Mouse (Mus musculus) small intestine, adult 2 months (tissue): ENCODE measurements around the gene Klf1. TPM values are rescaled to one million over a fixed set of nuclear protein-coding genes. Genes with fewer than 3 reads are reported as not detected.

ENCODE experiments used
- H3K27ac ChIP-seq: fragments of 200-500 bp; 2 replicates; pipeline ENCODE4 v1.5.1; 2012; ENCODE audit warnings: low read depth, low read length, control low read depth, inconsistent platforms; ENCODE audit not compliant: insufficient read depth
- H3K27me3 ChIP-seq: fragments of 200-500 bp; 2 replicates; pipeline ENCODE4 v1.6.1; 2012; ENCODE audit warnings: mild to moderate bottlenecking, moderate library complexity, low read length, inconsistent platforms; ENCODE audit not compliant: control insufficient read depth, insufficient read depth
- H3K36me3 ChIP-seq: fragments of 200-500 bp; 2 replicates; pipeline ENCODE4 v1.6.1; 2012; ENCODE audit warnings: mild to moderate bottlenecking, low read length, control low read depth, inconsistent platforms; ENCODE audit not compliant: control insufficient read depth, insufficient read depth
- H3K4me1 ChIP-seq: fragments of 200-500 bp; 2 replicates; pipeline ENCODE4 v1.6.1; 2012; ENCODE audit warnings: low read length, inconsistent platforms, mixed read lengths; ENCODE audit not compliant: control insufficient read depth, insufficient read depth, insufficient read length
- H3K4me3 ChIP-seq: fragments of 200-500 bp; 2 replicates; pipeline ENCODE4 v1.5.1; 2012; ENCODE audit warnings: low read depth, mild to moderate bottlenecking, control low read depth, inconsistent platforms, low read length, moderate library complexity
- CTCF ChIP-seq: fragments of 200-500 bp; IDR thresholded peaks from 2 replicates; pipeline ENCODE4 v1.5.1; 2012; ENCODE audit warnings: low read depth, mild to moderate bottlenecking, control low read depth, inconsistent platforms, low read length, moderate library complexity, mixed read lengths; ENCODE audit not compliant: insufficient replicate concordance, insufficient read length; ENCODE audit errors: extremely low read depth
- POLR2A ChIP-seq: fragments of 200-500 bp; IDR thresholded peaks from 2 replicates; pipeline ENCODE4 v1.6.1; 2012; ENCODE audit warnings: low read depth, mild to moderate bottlenecking, control low read depth, inconsistent platforms, low read length, moderate library complexity
- WGBS: fragments of 180-500 bp; shearing (Covaris S2); methylation state at CpG from one replicate; pipeline ENCODE4 v1.1.7; 2018; 5-methylcytosine and 5-hydroxymethylcytosine counted together
- polyA plus RNA-seq: library from polyadenylated mRNA; depleted of rRNA; stranded (reverse); fragments of >200 nt; gene quantifications from 2 replicates; pipeline ENCODE4 v1.2.3, GENCODE M21; 2012

Klf1 gene
- polyA plus RNA-seq, 1 experiment = 0.38 TPM

GRCm38 (mm10) chr8:84874339-84874738 is 27.4 kb upstream of the Klf1 start:
- WGBS = 89% methylated on average over 3 of the region's 3 CpGs

GRCm38 (mm10) chr8:84877297-84878035 is 24.3 kb upstream of the Klf1 start:
- Histone ChIP-seq H3K4me3 (no peak overlapping the region), H3K36me3 (no peaks in the 10 kb centered on the region), H3K27ac (no peak overlapping the region), H3K27me3 (no peaks in the 10 kb centered on the region), H3K4me1 (peaks cover 4% of the 10 kb centered on the region)
- 76% methylated on average over 3 of the region's 3 CpGs for WGBS
- TF ChIP-seq POLR2A (no peak), CTCF (no peak)

More at GRCm38 (mm10) chr8:84874339-84874738, 27.4 kb upstream of the Klf1 start:
- Histone ChIP-seq H3K27ac (no peak overlapping the region), H3K36me3 (no peaks in the 10 kb centered on the region), H3K4me1 (peaks cover 8% of the 10 kb centered on the region), H3K27me3 (no peaks in the 10 kb centered on the region), H3K4me3 (no peak overlapping the region)
- TF ChIP-seq CTCF = no peak
- TF ChIP-seq POLR2A = no peak

DNA sequence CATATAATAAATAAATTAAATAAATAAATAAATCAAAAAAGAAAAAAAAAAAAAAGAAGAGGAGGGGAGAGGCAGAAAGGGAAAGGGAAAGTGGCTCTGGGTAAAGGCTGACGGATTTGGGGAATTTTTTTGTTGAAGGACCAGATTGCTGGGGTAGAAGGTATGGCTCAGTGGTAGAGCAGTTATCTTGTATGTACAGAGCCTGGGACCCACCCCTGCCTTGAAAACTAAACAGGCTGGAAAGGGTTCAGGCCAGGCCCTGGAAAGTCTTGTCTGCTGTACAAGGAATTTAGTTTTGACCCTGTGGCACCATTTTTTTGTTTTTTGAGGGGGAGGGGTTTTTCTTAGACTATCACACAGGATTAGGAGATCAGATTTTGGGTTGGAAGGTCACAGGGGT is 22.8 kb upstream of the Klf1 start:
- WGBS = 74% methylated on average over 1 of the region's 1 CpGs
- TF ChIP-seq CTCF (no peak), POLR2A (no peak)
- Histone ChIP-seq H3K4me1 (no peaks in the 10 kb centered on the region), H3K4me3 (no peak overlapping the region), H3K27ac (no peak overlapping the region), H3K36me3 (no peaks in the 10 kb centered on the region), H3K27me3 (no peaks in the 10 kb centered on the region)

- no peak for TF ChIP-seq CTCF
- TF ChIP-seq POLR2A = no peak
- Histone ChIP-seq H3K27ac (no peak overlapping the region), H3K27me3 (no peaks in the 10 kb centered on the region), H3K4me3 (no peak overlapping the region), H3K36me3 (peaks cover 22% of the 10 kb centered on the region), H3K4me1 (no peaks in the 10 kb centered on the region)
- WGBS = 89% methylated on average over 4 of the region's 4 CpGs
Measured at GRCm38 (mm10) chr8:84884728-84885127, 17.0 kb upstream of the Klf1 start.

DNA sequence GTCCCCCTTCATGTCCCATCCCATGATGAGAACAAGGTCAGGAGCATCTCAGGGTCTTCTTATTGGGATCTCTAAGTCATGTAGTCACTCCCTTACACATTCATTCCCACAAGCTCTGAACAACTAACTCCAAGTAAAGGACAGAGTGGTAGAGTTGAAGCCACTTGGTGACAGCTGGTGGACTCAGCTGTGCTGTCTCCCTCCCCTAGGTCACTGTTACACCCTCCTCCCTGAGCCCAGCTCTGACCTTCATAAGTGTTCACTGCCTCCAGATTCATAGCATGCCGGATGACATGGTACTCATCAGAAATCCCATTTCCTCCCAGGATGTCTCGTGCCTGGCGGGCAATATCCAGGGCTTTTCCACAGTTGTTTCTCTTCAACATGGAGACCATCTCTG is 13.4 kb upstream of the Klf1 start:
- Histone ChIP-seq H3K4me1 (peaks cover 4% of the 10 kb centered on the region; the same call in 1 of the 2 replicates), H3K27ac (no peak overlapping the region), H3K4me3 (no peak overlapping the region), H3K27me3 (no peaks in the 10 kb centered on the region), H3K36me3 (peaks cover 24% of the 10 kb centered on the region)
- WGBS = 93% methylated on average over 3 of the region's 3 CpGs
- TF ChIP-seq POLR2A = no peak
- TF ChIP-seq CTCF = no peak

DNA sequence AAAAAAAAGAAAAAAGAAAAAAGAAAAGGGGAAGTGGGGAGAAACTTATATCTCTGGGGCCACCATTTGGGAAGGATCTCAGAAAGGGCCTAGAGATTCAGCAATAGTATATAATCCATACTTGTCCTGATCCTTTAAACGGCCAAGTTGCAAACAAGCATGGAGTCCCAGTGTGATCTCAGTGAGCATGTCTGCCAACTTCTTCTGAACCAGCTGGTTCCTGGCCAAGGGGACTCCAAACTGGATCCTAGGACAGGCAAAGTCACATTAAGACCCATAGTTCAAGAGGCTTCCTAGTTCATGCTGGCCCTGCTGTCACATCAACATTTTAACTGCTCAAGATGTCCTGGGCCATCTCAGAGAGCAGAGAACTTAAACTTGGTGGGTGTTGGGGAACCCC is 12.6 kb upstream of the Klf1 start:
- Histone ChIP-seq H3K4me1 (peaks cover 4% of the 10 kb centered on the region; the same call in 1 of the 2 replicates), H3K27ac (no peak overlapping the region), H3K36me3 (peaks cover 24% of the 10 kb centered on the region), H3K27me3 (no peaks in the 10 kb centered on the region), H3K4me3 (no peak overlapping the region)
- no peak for TF ChIP-seq POLR2A
- TF ChIP-seq CTCF = no peak
- 79% methylated on average over 1 of the region's 1 CpGs for WGBS

DNA sequence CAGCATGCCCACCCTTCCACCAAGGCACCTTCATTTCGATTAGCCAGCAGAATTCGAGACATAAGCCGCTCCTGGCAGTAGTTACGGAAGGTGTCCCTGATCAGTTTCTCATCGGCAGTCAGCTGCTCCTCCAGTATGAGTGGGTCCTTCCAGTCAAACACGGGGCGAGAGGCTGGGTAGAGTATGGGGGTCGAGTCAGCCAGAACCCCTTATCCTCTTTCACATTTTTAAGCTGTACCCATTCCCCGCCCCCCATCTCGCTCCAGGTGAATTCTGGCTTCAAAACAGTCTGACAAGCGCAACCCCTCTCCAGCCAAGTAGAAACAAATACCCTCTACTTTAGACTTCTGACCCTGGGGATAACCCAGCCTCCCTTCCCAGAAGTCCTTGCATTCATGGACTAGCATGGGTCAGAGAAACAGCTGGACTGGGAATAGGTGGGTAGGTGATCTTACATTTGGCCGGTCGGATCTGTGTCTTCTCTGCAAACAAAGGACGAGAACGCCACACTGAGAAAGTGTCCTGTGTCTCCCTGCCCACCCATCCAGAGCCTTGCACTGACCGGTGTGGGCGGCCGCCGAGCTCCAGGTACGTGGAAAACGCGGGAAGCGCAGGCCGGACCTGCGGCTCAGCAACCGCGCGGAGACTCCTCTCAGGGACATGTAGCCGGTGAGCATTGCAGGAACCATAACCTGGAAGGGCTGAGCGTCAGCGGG is 8.6 kb upstream of the Klf1 start:
- 13% methylated on average over 31 of the region's 31 CpGs for WGBS
- H3K27me3 ChIP-seq = no peaks in the 10 kb centered on the region
- no peak overlapping the region for H3K27ac ChIP-seq
- H3K4me1 ChIP-seq = peaks cover 4% of the 10 kb centered on the region; the same call in 1 of the 2 replicates
- peaks cover 7% of the 10 kb centered on the region; the same call in 1 of the 2 replicates for H3K36me3 ChIP-seq
- TF ChIP-seq POLR2A = no peak
- TF ChIP-seq CTCF = no peak
- peak overlapping the region; percentile 78 for H3K4me3 ChIP-seq
